ENCODE assay signal across 31 mouse cellular contexts in the genomic region with DNA sequence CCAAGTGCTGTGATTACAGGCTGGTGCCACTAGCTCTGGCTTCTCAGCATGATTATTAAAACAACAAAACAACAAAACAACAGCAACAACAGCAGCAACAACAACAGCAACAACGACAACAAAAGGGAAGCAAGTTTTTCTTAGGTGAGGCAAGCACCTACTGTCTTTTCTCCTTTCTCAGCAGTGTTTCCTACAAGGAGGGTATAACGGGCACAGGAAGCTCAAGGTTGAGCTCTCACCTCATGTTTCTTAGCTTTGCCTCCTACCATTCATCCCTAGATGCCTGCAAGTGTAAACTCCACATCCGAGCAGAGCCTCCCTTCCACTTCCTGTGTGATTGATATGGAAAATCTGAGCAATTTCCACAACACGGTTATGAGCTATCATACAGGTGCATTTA.
"Had no signal": no experiment of that assay in that cellular context is flagged by ENCODE, and none has a peak within 500 bp of the region (broad histone marks: within the 10 kb centered on the region; RNA-seq: fewer than 3 reads in every experiment).

No protein-coding gene starts in this region.

- H3K9ac ChIP-seq: limb, embryonic 12.5 days; limb, embryonic 13.5 days; limb, embryonic 15.5 days; liver, embryonic 12.5 days; liver, embryonic 13.5 days; liver, embryonic 14.5 days; liver, embryonic 15.5 days; liver, postnatal 0 days; lung, embryonic 14.5 days; lung, embryonic 15.5 days; midbrain, embryonic 12.5 days; midbrain, embryonic 13.5 days; midbrain, embryonic 15.5 days; neural tube, embryonic 12.5 days; neural tube, embryonic 13.5 days had no signal

- H3K4me3 ChIP-seq: left cerebral cortex, adult 2 months; limb, embryonic 10.5 days; limb, embryonic 12.5 days; limb, embryonic 13.5 days; limb, embryonic 15.5 days; liver, embryonic 12.5 days; liver, embryonic 13.5 days; liver, embryonic 15.5 days; lung, embryonic 15.5 days; megakaryocyte, embryonic 14.5 days; midbrain, embryonic 12.5 days; midbrain, embryonic 13.5 days; midbrain, embryonic 15.5 days; myocyte; neural tube, embryonic 12.5 days; neural tube, embryonic 13.5 days had no signal

- H3K4me1 ChIP-seq: liver, embryonic 12.5 days; liver, embryonic 13.5 days; liver, embryonic 15.5 days; megakaryocyte, embryonic 14.5 days had no signal

- ATAC-seq: liver, embryonic 12.5 days; liver, postnatal 0 days; lung, postnatal 0 days; midbrain, embryonic 13.5 days; midbrain, embryonic 15.5 days had no signal

- H3K27me3 ChIP-seq: limb, embryonic 12.5 days; limb, embryonic 13.5 days; limb, embryonic 15.5 days; liver, embryonic 12.5 days; liver, embryonic 13.5 days; liver, embryonic 15.5 days; lung, embryonic 15.5 days; megakaryocyte, embryonic 14.5 days; midbrain, embryonic 12.5 days; midbrain, embryonic 13.5 days; midbrain, embryonic 15.5 days; neural tube, embryonic 12.5 days; neural tube, embryonic 13.5 days had no signal

- H3K36me3 ChIP-seq: limb, embryonic 10.5 days; limb, embryonic 12.5 days; limb, embryonic 13.5 days; limb, embryonic 15.5 days; liver, embryonic 12.5 days; liver, embryonic 13.5 days; liver, embryonic 15.5 days; lung, embryonic 15.5 days; midbrain, embryonic 12.5 days; midbrain, embryonic 13.5 days; midbrain, embryonic 15.5 days; neural tube, embryonic 12.5 days; neural tube, embryonic 13.5 days had no signal

- H3K4me2 ChIP-seq: limb, embryonic 12.5 days; limb, embryonic 13.5 days; limb, embryonic 15.5 days; liver, embryonic 11.5 days; liver, embryonic 12.5 days; liver, embryonic 13.5 days; liver, embryonic 15.5 days; lung, embryonic 14.5 days; lung, embryonic 15.5 days; midbrain, embryonic 12.5 days; midbrain, embryonic 13.5 days; midbrain, embryonic 15.5 days; neural tube, embryonic 12.5 days; neural tube, embryonic 13.5 days had no signal

- H3K9me3 ChIP-seq: limb, embryonic 10.5 days; limb, embryonic 12.5 days; limb, embryonic 13.5 days; limb, embryonic 15.5 days; liver, embryonic 12.5 days; liver, embryonic 13.5 days; liver, embryonic 15.5 days; lung, embryonic 15.5 days; megakaryocyte, embryonic 14.5 days; midbrain, embryonic 12.5 days; midbrain, embryonic 13.5 days; midbrain, embryonic 15.5 days; neural tube, embryonic 12.5 days; neural tube, embryonic 13.5 days had no signal

- DNase-seq: left cerebral cortex, postnatal 4 days; liver; liver, embryonic 13.5 days; liver, postnatal 0 days; lung, adult 18-20 months; lung, adult 2 months; lung, embryonic 14.5 days; lung, postnatal 10 days; lung, postnatal 14 days; lung, postnatal 36 days; lung, postnatal 4 days; midbrain, embryonic 14.5 days had no signal

- H3K27ac ChIP-seq: left cerebral cortex, adult 2 months; limb, embryonic 10.5 days; limb, embryonic 12.5 days; limb, embryonic 13.5 days; limb, embryonic 15.5 days; liver, embryonic 12.5 days; liver, embryonic 13.5 days; liver, embryonic 14.5 days; liver, embryonic 15.5 days; lung, embryonic 15.5 days; macrophage; midbrain, embryonic 12.5 days; midbrain, embryonic 13.5 days; midbrain, embryonic 15.5 days; neural tube, embryonic 12.5 days; neural tube, embryonic 13.5 days had no signal
